Mouse (Mus musculus) embryonic fibroblast, embryonic 13.5 days (primary cell): Measurements from ENCODE around the gene 1700017B05Rik.

Experiments
- CTCF ChIP-seq: IDR thresholded peaks from 2 replicates; pipeline ENCODE4 v1.5.1; 2011; ENCODE audit warnings: mild to moderate bottlenecking, control low read depth, low read length, moderate library complexity, borderline replicate concordance; ENCODE audit not compliant: insufficient read depth
- POLR2A ChIP-seq: IDR thresholded peaks from 2 replicates; pipeline ENCODE4 v1.6.1; 2011; ENCODE audit warnings: low read depth, mild to moderate bottlenecking, control low read depth, low read length, moderate library complexity

DNA sequence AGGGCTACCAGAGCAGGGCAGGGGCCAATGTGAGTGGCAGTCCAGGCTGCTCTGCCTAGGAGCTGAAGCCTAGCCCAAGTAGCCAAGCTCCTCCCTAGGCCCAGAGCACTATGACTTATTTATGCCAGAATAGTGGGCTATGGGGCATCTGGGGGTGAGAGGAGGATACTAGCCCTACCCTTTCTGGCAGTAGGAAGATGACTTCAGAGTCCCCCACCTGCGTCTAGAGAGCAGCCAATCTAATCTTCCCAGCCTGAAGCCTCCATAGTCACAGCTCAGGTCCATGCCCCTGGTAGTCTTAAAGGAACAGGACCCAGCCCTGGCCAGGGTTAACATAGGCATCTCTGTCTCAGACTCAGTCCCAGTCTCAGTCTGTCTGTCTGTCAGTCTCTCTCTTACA lies 7.0 kb upstream of the 1700017B05Rik start:
- TF ChIP-seq POLR2A (no peak), CTCF (no peak)
